Mouse (Mus musculus) megakaryocyte-erythroid progenitor cell, adult 5-6 weeks (primary cell): Measurements from ENCODE around the gene Nup85. TPM values are rescaled to one million over a fixed set of nuclear protein-coding genes. Genes with fewer than 3 reads are reported as not detected.
A peak's percentile ranks its signal among the peaks of the same experiment; 100 is the strongest.

Experiments
- ATAC-seq: replicated peaks from 2 replicates; pipeline ENCODE4 v1.8.0; 2016; ENCODE audit warnings: mild to moderate bottlenecking, inconsistent platforms; ENCODE audit not compliant: severe bottlenecking, poor library complexity, low FRiP score, low TSS enrichment
- total RNA-seq, 2 experiments: library from RNA; stranded (forward) in 1 of 2; stranded (reverse) in 1 of 2; fragments of 200-1000, 215-1000 nt in 1 of 2; fragments of >200 nt in 1 of 2; fragmentation: Nextera tagmentation in 1 of 2; gene quantifications; 2 replicates each; pipeline ENCODE4 v1.2.3; 2014 to 2017

The Nup85 gene
- total RNA-seq, 2 experiments from 2014 or later = 228 to 306 TPM

DNA sequence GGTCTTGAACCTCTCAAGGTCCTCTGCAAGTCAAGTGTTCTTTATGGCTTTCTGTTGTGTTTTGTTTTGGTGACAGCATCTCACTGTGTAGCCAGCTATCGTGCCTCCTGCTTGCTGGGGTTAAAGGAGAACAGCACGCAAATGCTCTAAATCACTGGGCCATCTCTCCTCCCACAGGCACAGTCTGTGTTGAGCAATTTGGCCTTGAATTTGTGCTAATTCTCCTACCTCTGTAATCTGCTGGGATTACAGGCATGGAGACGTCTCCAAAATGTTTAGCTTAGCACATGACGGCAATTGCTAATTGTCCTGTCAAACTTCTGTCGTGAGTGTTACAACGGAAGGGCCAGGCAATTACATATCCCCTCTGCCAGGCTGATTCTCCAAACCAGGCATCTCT, 46.9 kb downstream of the Nup85 start:
- no peak for ATAC-seq

GRCm38 (mm10) chr11:115612059-115612409, 47.8 kb downstream of the Nup85 start:
- ATAC-seq = peak; percentile 36; the same call in 1 of the 2 replicates

GRCm38 (mm10) chr11:115612410-115613137, 48.3 kb downstream of the Nup85 start, which contains the start of gene Mif4gd:
Mif4gd (minus strand) TSS chr11:115612969.
- ATAC-seq = peak; percentile 87

DNA sequence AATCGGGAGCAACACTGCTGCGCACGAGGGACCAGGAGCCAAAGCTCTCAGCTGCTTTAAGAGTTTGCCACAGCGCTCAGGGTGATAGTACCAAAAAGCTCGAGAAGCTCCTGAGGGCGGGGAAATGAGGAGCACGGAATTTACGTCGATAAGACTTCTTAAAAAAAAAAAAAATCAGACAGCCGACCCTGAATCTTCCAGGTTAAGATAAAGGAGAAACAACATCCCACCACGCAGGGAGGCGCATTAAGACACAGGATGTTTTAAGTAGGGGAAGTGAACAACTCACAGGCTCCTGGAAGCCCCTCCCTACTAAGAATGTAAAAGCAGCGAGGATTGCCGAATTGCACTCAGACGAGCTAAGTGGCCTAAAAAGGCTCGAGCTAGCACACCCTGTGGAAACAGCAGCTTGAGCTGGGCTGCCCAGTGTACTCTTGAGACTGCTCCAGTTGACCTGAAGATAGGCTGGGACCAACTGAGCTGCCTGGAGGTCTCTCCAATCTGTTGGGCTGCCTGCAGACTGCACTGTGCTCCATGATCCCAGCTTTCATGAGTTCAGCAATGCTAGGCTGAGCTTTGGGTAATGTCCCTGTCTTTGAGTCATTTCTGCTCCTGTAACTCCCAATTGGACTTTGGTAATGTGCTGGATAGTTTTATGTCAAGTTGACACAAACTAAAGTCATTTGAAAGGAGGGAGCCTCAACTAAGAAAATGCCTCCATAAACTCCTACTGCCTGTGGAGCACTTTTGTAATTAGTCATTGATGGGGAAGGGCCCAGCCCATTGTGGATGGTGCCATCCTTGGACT, 49.1 kb downstream of the Nup85 start:
- peak; percentile 58 for ATAC-seq

DNA sequence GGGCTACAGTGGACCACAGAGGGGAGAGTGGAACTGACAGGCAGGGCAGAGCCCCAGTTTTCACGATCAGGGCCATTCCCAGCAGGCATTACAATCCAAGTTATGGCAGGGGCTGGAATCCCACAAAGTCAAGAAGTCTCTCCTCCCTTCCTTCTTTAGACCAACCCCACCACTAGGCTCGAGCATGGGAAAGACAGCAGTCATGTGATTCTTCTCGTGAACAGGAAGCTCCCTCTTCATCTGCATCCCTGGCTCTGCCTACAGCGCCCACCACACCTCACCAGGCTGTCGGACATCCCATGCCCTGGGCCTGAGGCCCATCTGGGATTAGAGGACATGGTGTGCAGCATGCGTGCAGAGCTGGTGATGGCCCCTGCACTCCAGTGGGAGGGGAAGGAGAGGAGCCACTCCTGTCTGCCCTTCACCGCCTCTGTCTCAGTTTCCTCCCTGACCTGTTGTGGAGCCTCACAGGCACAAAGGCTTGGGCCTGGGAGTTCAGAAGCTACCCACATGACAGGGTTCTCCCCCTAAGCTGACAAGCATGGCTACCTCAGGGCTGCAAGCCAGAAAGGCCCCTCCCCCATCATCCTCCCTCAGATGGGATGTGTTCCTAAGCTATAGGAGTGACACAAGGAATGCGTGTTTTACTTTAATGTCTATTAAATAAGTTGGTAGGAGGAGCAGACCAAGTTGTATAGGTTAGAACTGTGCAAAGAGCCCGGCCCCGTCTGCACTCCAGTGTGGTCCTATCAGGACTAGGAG, 50.3 kb downstream of the Nup85 start:
- ATAC-seq = no peak

GRCm38 (mm10) chr11:115615108-115615825, 51.0 kb downstream of the Nup85 start:
- ATAC-seq = no peak

DNA sequence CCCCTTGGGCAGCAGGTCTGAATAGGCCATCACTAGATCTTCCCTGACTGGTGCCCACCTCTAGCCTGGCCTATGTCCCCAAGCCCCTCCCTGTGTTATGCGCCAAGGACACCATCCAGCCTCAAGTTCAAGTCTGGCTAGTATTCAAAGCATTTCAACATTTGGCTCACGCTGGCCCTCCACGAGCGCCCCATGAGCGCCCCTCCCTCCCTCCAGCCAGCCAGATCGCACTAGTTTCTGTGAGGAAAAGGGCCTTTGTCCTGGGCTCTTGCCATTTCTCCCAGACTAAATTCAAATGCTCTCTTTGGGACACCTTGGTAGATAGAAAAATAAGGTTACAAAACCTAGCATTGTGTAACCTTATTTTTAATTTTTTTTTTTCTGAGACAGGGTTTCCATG, 51.6 kb downstream of the Nup85 start:
- no peak for ATAC-seq

DNA sequence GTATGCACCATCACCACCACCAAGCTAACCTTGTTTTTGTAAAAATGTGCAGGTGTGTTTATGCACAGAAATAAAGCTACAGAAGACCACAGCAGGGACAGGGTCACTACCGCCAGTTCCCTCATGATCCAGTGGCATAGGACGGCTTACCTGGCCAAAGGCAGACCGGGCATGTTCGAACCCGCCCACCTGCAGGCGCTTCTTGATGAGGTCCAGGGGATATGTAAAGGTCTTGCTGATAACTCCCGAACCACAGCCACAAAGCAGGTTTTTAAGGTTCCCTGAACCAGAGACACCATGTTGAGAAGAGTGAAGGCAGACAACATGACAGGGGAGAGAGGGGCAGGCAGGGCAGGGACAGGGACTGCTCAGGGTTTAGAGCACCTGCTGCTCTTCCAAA, 52.1 kb downstream of the Nup85 start:
- ATAC-seq = no peak

DNA sequence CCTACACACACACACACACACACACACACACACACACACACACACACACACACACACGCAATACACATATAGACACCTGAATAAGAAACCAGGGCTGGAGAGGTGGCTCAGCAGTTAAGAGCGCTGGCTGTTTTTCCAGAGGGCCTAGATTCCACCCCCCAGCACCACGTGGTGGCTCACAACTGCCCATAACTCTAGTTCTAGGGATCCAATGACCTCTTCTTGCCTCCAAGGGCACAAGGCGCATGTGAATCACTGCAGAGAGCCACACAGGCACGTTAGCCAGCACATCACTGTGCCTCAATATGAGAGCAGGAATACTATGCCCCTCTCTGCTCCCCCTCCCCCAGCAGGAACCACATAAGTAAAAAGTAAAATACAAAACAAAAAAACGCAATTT, 52.7 kb downstream of the Nup85 start:
- no peak for ATAC-seq

DNA sequence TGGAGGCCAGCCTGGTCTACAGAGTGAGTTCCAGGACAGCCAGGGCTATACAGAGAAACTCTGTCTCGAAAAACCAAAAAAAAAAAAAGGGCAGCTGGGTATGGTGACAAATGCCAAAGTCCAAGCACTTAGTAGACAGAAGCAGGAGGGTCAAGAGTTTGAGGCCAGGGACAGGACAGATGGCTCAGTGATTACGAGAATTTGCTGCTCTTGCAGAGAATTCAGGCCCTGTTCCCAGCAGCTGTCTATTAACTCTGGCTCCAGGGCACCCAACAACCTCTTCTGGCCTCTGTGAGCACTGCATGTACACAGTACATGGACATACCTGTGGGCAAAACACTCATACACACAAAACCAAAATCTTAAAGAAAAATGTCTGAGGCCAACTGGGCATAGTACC, 53.8 kb downstream of the Nup85 start:
- ATAC-seq = no peak

DNA sequence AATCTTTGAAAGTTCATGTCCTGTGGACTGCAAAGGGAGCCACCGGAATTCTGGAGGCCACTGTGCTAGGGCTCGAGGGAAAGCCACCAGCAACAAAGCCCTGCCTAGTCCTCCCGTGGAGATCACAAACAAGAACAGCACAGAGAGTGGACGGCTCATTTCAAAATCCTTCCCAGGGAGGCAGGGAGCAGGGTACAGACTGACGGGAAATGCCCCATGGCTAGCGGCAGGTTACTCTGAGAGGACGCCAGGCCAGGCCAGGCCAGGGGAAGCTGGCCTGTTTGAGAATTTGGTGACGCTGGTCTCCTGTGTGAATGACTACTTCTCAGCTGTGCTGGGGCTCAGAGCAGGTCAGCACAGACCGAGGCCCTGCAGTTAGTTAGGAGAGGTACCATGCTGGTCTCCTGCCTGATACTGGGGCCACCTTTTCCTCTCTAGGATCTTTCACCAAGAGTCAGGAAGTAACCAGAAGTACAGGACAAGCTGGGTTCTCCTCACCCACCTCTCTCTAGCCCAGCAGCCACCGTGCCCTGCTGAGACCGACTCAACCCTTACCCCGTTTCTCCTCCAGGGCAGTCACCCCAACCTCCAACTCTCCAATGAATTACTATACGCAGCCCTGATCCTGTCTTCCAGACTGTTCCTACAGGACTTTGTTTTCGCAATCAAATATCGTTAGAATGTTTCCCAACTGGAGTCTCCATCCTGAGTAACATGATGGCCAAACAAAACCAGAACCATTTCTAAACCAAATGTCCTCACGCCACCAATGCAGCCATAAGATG, 54.7 kb downstream of the Nup85 start:
- ATAC-seq = no peak

GRCm38 (mm10) chr11:115619949-115620348, 55.7 kb downstream of the Nup85 start:
- no peak for ATAC-seq

- ATAC-seq = peak; percentile 29; the same call in 1 of the 2 replicates
Observed at GRCm38 (mm10) chr11:115623487-115624070, 59.3 kb downstream of the Nup85 start.

DNA sequence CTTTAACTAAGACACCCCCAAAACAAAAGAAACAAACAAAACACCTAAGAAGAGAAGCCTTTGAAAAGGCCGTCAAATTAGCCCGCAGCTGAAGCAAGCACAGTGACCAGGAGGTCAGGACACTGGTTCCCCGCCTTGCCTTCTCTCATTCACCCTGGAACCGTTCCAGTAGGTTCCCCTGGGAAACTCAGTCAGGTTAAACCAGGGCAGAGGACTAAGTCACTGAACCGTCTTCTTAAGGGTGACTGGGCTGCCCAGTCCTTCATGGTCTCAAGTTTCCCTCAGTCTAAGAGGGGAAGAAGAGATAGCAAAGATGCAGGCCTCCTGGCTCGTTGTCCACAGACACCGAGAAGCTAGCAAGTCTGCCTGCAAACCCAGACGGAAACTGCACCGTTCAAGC, 61.6 kb downstream of the Nup85 start:
- no peak for ATAC-seq

- no peak for ATAC-seq
Observed at GRCm38 (mm10) chr11:115626824-115627616, 62.8 kb downstream of the Nup85 start.

- peak; percentile 96 for ATAC-seq
Observed at GRCm38 (mm10) chr11:115627705-115628464, 63.7 kb downstream of the Nup85 start, which contains the start of gene Slc25a19. Slc25a19 (minus strand) TSS chr11:115628295.
